ENCODE assay signal across 14 mouse cellular contexts in the genomic region with DNA sequence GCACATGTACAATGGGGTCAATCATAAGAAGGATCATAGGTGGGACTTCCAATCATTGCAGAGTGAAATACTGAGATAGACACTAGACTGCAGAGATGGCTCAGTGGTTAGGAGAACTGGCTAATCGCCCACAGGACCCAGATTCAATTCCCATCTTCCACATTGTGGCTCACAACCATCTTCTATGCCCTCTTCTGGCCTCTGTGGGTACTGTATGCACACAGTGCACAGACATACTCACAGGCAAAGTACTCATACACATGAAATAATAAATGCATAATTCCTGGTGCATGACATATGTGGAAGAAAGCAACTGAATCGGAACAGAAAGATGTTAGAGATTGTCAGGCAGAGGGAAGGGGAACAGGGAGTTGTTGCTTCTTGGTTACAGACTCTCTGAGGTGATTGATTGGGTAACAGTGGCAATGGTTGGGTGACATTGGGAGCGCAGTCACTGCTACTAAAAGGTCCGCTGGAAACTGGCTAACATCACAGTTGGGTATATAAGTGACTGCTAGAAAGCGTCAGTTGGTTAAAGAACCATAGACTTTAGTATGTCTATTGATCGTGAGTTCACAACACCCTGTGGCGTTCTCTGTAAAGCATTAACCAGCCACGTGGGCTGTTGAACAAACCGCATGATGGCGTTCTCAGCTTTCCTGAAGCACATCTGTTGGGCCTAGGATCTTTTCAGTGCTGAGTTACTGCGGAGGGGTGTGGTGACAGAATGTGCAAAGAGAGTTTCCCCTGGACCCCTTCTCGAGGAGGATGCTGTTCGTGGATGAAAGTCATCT.
DNase-seq lines count a peak whose midpoint lies in the region; ATAC-seq and TF ChIP-seq lines count a peak whose summit lies in the region.
"Had no signal": no experiment of that assay in that cellular context is flagged by ENCODE, and none has a peak within 500 bp of the region (broad histone marks: within the 10 kb centered on the region; RNA-seq: fewer than 3 reads in every experiment).

No protein-coding gene starts in this region.

- H3K36me3 ChIP-seq in liver, embryonic 11.5 days (ENCODE audit: control insufficient read depth, insufficient read depth, low read length) = no peaks in the 10 kb centered on the region
- H3K36me3 ChIP-seq in intestine, embryonic 14.5 days (ENCODE audit: control insufficient read depth, insufficient read depth, low read length) = no peaks in the 10 kb centered on the region
- H3K36me3 ChIP-seq in stomach, embryonic 15.5 days = no peaks in the 10 kb centered on the region
- H3K36me3 ChIP-seq: heart, embryonic 15.5 days; hindbrain, embryonic 15.5 days had no signal

- peak; percentile 27; the same call in 1 of the 2 replicates for TF ChIP-seq CTCF in gastrocnemius, adult 2 months (IDR thresholded peaks at IDR 0.05)

- intact Hi-C loops in gastrocnemius, adult 2 months (cut with DNase I) = no loop called here

- DNase-seq in gastrocnemius, adult 2 months = no peak
- DNase-seq in gastrocnemius, adult 18-20 months (ENCODE audit: low spot score) = no peak
- DNase-seq in liver, embryonic 11.5 days (ENCODE audit: low spot score) = no peak
- DNase-seq in liver = no peak
- DNase-seq in intestine, embryonic 14.5 days (ENCODE audit: low spot score) = no peak
- DNase-seq in spleen, adult 12 weeks (ENCODE audit: low spot score) = no peak
- DNase-seq in natural killer cell, adult 2 months (ENCODE audit: low spot score in 2 of 2) = no peak
- DNase-seq: cerebellum, adult 18-20 months; forebrain, postnatal 0 days; lung, postnatal 4 days; right cerebral cortex, postnatal 25 days had no signal

- 0 out of 2 replicates have a peak overlapping the region, but pooled peaks have one; percentile 49 for H3K27ac ChIP-seq in gastrocnemius, adult 2 months
- no peak overlapping the region; the same call in 1 of the 2 replicates for H3K27ac ChIP-seq in liver, embryonic 11.5 days (ENCODE audit: low read depth, low read length)
- peak overlapping the region; percentile 29; the same call in 1 of the 2 replicates for H3K27ac ChIP-seq in intestine, embryonic 14.5 days (ENCODE audit: low read depth)
- H3K27ac ChIP-seq in stomach, embryonic 15.5 days = peak overlapping the region; percentile 28; the same call in 1 of the 2 replicates
- H3K27ac ChIP-seq: heart, embryonic 15.5 days; hindbrain, embryonic 15.5 days had no signal

- peaks cover 15% of the 10 kb centered on the region for H3K4me1 ChIP-seq in liver, embryonic 11.5 days (replicated peaks; ENCODE audit: control insufficient read depth, insufficient read depth, low read length)
- peaks cover 14% of the 10 kb centered on the region for H3K4me1 ChIP-seq in intestine, embryonic 14.5 days (replicated peaks; ENCODE audit: control insufficient read depth, insufficient read depth, low read length)
- H3K4me1 ChIP-seq in stomach, embryonic 15.5 days = peaks cover 9% of the 10 kb centered on the region; the same call in 1 of the 2 replicates
- H3K4me1 ChIP-seq: hindbrain, embryonic 15.5 days had no signal

- H3K27me3 ChIP-seq in liver, embryonic 11.5 days (replicated peaks; ENCODE audit: control insufficient read depth, insufficient read depth, low read length) = no peaks in the 10 kb centered on the region
- H3K27me3 ChIP-seq in intestine, embryonic 14.5 days (replicated peaks; ENCODE audit: control insufficient read depth, insufficient read depth, low read length) = no peaks in the 10 kb centered on the region
- no peaks in the 10 kb centered on the region for H3K27me3 ChIP-seq in stomach, embryonic 15.5 days (replicated peaks)
- H3K27me3 ChIP-seq: heart, embryonic 15.5 days; hindbrain, embryonic 15.5 days had no signal

- peak; percentile 19; the same call in 1 of the 2 replicates for ATAC-seq in liver, embryonic 11.5 days (replicated peaks; ENCODE audit: low FRiP score)
- ATAC-seq in intestine, embryonic 14.5 days (replicated peaks; ENCODE audit: low FRiP score, low TSS enrichment, low read depth) = no peak
- ATAC-seq in stomach, embryonic 15.5 days (ENCODE audit: insufficient read depth, low FRiP score, low read depth) = no peak; the same call in 1 of the 2 replicates
- ATAC-seq: forebrain, postnatal 0 days had no signal

- no peaks in the 10 kb centered on the region for H3K9me3 ChIP-seq in liver, embryonic 11.5 days (ENCODE audit: control insufficient read depth, low read length)
- 0 out of 2 replicates have a peak, but pooled peaks cover 3% of the 10 kb centered on the region for H3K9me3 ChIP-seq in intestine, embryonic 14.5 days (ENCODE audit: control insufficient read depth, low read length)
- no peaks in the 10 kb centered on the region for H3K9me3 ChIP-seq in stomach, embryonic 15.5 days
- H3K9me3 ChIP-seq: heart, embryonic 15.5 days; hindbrain, embryonic 15.5 days had no signal

- no peak overlapping the region for H3K9ac ChIP-seq in liver, embryonic 11.5 days (ENCODE audit: low read depth, low read length)
- H3K9ac ChIP-seq in intestine, embryonic 14.5 days (ENCODE audit: low read length) = no peak overlapping the region
- H3K9ac ChIP-seq in stomach, embryonic 15.5 days = no peak overlapping the region
- H3K9ac ChIP-seq: forebrain, postnatal 0 days; heart, embryonic 15.5 days; hindbrain, embryonic 15.5 days had no signal

- H3K4me3 ChIP-seq in gastrocnemius, adult 2 months = no peak overlapping the region
- H3K4me3 ChIP-seq in liver, embryonic 11.5 days (ENCODE audit: low read depth, low read length) = no peak overlapping the region
- no peak overlapping the region for H3K4me3 ChIP-seq in intestine, embryonic 14.5 days (ENCODE audit: low read depth, low read length)
- no peak overlapping the region for H3K4me3 ChIP-seq in stomach, embryonic 15.5 days (replicated peaks)
- H3K4me3 ChIP-seq: heart, embryonic 15.5 days; hindbrain, embryonic 15.5 days had no signal

- 81% methylated on average over 13 of the region's 13 CpGs for WGBS in liver, embryonic 11.5 days
- WGBS in intestine, embryonic 14.5 days = 82% methylated on average over 13 of the region's 13 CpGs
- WGBS in stomach, embryonic 15.5 days = 80% methylated on average over 13 of the region's 13 CpGs

- H3K4me2 ChIP-seq in liver, embryonic 11.5 days = no peak overlapping the region
- H3K4me2 ChIP-seq in intestine, embryonic 14.5 days (ENCODE audit: low read length) = no peak overlapping the region
- no peak overlapping the region for H3K4me2 ChIP-seq in stomach, embryonic 15.5 days
- H3K4me2 ChIP-seq: heart, embryonic 15.5 days; hindbrain, embryonic 15.5 days had no signal
